Mouse (Mus musculus): ENCODE results near the gene Fam89a. TPM values are rescaled to one million over a fixed set of nuclear protein-coding genes. Genes with fewer than 3 reads are reported as not detected.

Fam89a gene
- polyA plus RNA-seq (2014; fragmentation: Nextera tagmentation; extraction: Ambion mirVana) = 2.4 and 3.1 TPM in 2 replicates

DNA sequence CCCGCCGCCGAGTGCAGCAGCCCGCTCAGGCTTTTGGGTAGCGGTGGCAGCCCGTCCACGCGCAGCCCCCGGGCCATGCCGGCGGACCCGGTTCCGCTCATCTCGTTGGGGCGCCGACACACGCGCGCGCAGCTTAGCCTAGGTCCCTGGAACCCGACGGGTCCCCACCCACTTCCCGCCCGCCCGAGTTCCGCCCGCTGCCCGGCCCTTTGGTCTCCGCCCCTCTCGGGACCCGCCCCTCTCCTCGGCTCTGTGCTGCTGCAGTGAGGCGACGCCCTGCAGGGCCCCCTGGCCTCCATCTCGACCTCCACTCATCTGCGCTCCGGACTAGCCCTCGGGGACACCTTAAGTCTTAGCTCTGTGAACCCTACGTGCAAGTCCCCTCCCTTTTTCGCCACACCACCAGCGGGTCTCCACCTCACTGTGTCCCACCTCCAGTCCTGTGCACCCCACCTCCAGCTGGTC is at the start of gene Fam89a:
Gene Fam89a, minus strand, starts transcription at position 124 of the 465 bp plus-strand sequence.
- Histone ChIP-seq H3K9me3 (replicated peaks; ENCODE audit: control insufficient read depth, low read length) (no peaks in the 10 kb centered on the region), H3K9ac (ENCODE audit: low read depth, low read length) (peak within 1 kb of the TSS; percentile 62), H3K27ac (ENCODE audit: low read depth, low read length) (no peak within 1 kb of the TSS), H3K4me3 (ENCODE audit: low read depth, low read length) (peak within 1 kb of the TSS; percentile 64), H3K36me3 (ENCODE audit: control insufficient read depth, insufficient read depth, low read length) (no peaks in the 10 kb centered on the region), H3K4me1 (ENCODE audit: control insufficient read depth, insufficient read depth, low read length) (peaks cover 20% of the 10 kb centered on the region), H3K4me2 (peak within 1 kb of the TSS; percentile 95), H3K27me3 (ENCODE audit: control insufficient read depth, insufficient read depth, low read length) (peaks cover 38% of the 10 kb centered on the region)
- peak; percentile 60; the same call in 1 of the 2 replicates for ATAC-seq (replicated peaks; ENCODE audit: insufficient number of reproducible peaks, low FRiP score, low TSS enrichment)
- under 1% methylated on average over 36 of the region's 41 CpGs for WGBS (ENCODE audit: insufficient replicate concordance)

DNA sequence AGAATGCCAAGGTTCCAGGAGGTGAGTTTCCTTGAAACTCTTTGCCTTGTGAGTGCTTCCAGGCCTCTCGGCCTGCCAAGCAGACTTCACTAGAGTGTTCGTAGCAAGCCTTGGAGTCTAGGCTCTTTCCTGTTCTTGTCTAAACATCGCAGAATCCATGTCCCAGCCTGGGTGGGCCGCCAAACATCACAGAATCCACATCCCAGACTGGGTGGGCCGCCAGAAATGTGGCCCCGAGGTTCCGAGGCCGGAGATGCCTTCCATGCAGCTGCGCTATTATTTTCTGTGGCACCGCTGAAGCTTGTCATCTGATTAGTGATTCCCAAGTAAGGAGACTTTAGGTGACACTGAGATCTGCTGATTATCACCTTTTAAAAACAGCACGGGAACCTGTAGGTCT is 48.9 kb upstream of the Fam89a start:
- Histone ChIP-seq H3K9ac (ENCODE audit: low read depth, low read length) (no peak overlapping the region), H3K4me1 (ENCODE audit: control insufficient read depth, insufficient read depth, low read length) (no peaks in the 10 kb centered on the region), H3K27ac (ENCODE audit: low read depth, low read length) (no peak overlapping the region), H3K4me2 (no peak overlapping the region), H3K4me3 (ENCODE audit: low read depth, low read length) (no peak overlapping the region), H3K9me3 (replicated peaks; ENCODE audit: control insufficient read depth, low read length) (no peaks in the 10 kb centered on the region), H3K36me3 (ENCODE audit: control insufficient read depth, insufficient read depth, low read length) (no peaks in the 10 kb centered on the region), H3K27me3 (ENCODE audit: control insufficient read depth, insufficient read depth, low read length) (peaks cover 19% of the 10 kb centered on the region)
- no peak for ATAC-seq (replicated peaks; ENCODE audit: insufficient number of reproducible peaks, low FRiP score, low TSS enrichment)
- WGBS (ENCODE audit: insufficient replicate concordance) = 23% methylated on average over 11 of the region's 11 CpGs

DNA sequence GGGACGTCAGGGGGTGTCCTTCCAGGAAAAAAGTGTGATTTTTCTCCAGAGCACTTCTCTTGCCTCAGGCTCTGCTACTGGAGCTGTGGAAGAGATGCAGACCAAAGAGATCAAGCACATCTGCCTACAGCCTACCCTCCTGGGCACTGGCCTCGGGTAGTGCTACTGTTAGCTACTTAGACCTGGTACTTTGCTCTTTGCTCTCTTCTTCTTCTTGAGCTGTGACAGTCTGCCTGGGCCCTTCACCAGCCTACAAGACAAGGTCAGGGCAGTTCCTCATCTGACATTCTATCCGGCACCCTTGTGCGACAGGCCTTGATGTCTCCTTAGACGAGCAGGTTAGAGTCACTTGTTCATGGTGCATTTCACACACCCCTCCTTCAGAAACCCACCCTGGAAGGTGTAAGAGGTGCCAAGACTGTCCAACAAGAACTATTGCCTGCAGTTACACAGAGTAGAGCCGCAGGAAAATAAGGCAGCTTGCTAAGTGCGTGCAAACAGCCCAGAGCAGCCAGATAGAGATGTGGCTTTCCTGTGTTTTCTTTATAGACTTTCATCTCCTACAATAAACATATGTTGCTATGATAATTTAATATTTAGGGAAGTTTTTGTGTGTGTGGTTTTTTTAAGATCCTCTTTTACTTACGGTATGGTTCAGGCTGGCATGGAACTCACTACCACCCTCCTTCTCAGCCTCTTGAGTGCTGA is 44.3 kb upstream of the Fam89a start:
- H3K4me1 ChIP-seq (ENCODE audit: control insufficient read depth, insufficient read depth, low read length) = peaks cover 17% of the 10 kb centered on the region
- 65% methylated on average over 8 of the region's 8 CpGs for WGBS (ENCODE audit: insufficient replicate concordance)
- no peak overlapping the region for H3K4me3 ChIP-seq (ENCODE audit: low read depth, low read length)
- H3K9ac ChIP-seq (ENCODE audit: low read depth, low read length) = no peak overlapping the region
- ATAC-seq (replicated peaks; ENCODE audit: insufficient number of reproducible peaks, low FRiP score, low TSS enrichment) = no peak
- H3K27me3 ChIP-seq (ENCODE audit: control insufficient read depth, insufficient read depth, low read length) = peaks cover 47% of the 10 kb centered on the region
- no peaks in the 10 kb centered on the region for H3K9me3 ChIP-seq (replicated peaks; ENCODE audit: control insufficient read depth, low read length)
- H3K27ac ChIP-seq (ENCODE audit: low read depth, low read length) = no peak overlapping the region
- H3K4me2 ChIP-seq = no peak overlapping the region
- no peaks in the 10 kb centered on the region for H3K36me3 ChIP-seq (ENCODE audit: control insufficient read depth, insufficient read depth, low read length)

DNA sequence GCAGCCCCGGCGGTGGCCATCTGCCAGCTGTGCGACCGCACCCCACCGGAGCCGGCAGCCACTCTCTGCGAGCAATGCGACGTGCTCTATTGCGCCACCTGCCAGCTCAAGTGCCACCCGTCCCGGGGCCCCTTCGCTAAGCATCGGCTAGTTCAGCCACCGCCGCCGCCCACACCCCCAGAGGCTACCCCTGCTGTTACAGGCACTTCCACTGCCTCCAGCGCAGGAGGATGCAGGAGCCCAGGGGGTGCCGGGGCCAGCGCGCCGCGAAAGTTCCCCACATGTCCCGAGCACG is 42.8 kb upstream of the Fam89a start:
- Histone ChIP-seq H3K9me3 (replicated peaks; ENCODE audit: control insufficient read depth, low read length) (no peaks in the 10 kb centered on the region), H3K4me3 (ENCODE audit: low read depth, low read length) (peak overlapping the region; percentile 66), H3K9ac (ENCODE audit: low read depth, low read length) (no peak overlapping the region), H3K36me3 (ENCODE audit: control insufficient read depth, insufficient read depth, low read length) (no peaks in the 10 kb centered on the region), H3K27ac (ENCODE audit: low read depth, low read length) (no peak overlapping the region), H3K4me1 (ENCODE audit: control insufficient read depth, insufficient read depth, low read length) (peaks cover 17% of the 10 kb centered on the region), H3K4me2 (peak overlapping the region; percentile 99), H3K27me3 (ENCODE audit: control insufficient read depth, insufficient read depth, low read length) (peaks cover 52% of the 10 kb centered on the region)
- WGBS (ENCODE audit: insufficient replicate concordance) = under 1% methylated on average over 25 of the region's 25 CpGs
- ATAC-seq (replicated peaks; ENCODE audit: insufficient number of reproducible peaks, low FRiP score, low TSS enrichment) = no peak

GRCm38 (mm10) chr8:124793661-124794485 is 42.2 kb upstream of the Fam89a start:
- ATAC-seq (replicated peaks; ENCODE audit: insufficient number of reproducible peaks, low FRiP score, low TSS enrichment) = peak; percentile 20; the same call in 1 of the 2 replicates
- Histone ChIP-seq H3K9ac (ENCODE audit: low read depth, low read length) (no peak overlapping the region), H3K4me2 (peak overlapping the region; percentile 99), H3K4me1 (ENCODE audit: control insufficient read depth, insufficient read depth, low read length) (peaks cover 17% of the 10 kb centered on the region), H3K27ac (ENCODE audit: low read depth, low read length) (no peak overlapping the region), H3K4me3 (ENCODE audit: low read depth, low read length) (peak overlapping the region; percentile 66), H3K27me3 (ENCODE audit: control insufficient read depth, insufficient read depth, low read length) (peaks cover 52% of the 10 kb centered on the region), H3K9me3 (replicated peaks; ENCODE audit: control insufficient read depth, low read length) (no peaks in the 10 kb centered on the region), H3K36me3 (ENCODE audit: control insufficient read depth, insufficient read depth, low read length) (no peaks in the 10 kb centered on the region)
- under 1% methylated on average over 72 of the region's 81 CpGs for WGBS (ENCODE audit: insufficient replicate concordance)

DNA sequence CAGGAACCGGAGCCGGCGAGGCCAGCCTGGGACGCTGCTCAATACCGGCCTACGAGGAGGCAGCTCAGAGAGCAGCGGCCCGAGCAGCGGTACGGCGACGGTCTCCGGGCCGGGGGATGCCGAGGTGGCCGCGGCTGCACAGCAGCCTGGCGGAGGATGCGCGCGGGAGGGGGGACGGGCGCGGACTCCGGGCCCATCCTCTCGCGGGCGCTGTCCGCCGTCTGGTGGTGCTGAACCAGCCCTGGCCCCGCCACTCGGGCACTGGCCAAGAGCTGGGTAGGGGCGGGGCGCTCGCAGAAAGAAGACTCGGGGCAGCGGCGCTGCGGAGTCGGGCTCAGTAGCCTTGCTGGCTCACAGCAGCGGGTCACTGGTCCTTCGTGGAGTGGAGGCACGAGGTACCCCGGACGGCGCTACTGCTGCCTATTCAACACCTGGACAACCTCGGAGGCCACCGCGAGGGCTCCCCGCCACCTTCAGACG is 41.6 kb upstream of the Fam89a start:
- no peak overlapping the region for H3K9ac ChIP-seq (ENCODE audit: low read depth, low read length)
- under 1% methylated on average over 38 of the region's 51 CpGs for WGBS (ENCODE audit: insufficient replicate concordance)
- H3K27me3 ChIP-seq (ENCODE audit: control insufficient read depth, insufficient read depth, low read length) = peaks cover 49% of the 10 kb centered on the region

DNA sequence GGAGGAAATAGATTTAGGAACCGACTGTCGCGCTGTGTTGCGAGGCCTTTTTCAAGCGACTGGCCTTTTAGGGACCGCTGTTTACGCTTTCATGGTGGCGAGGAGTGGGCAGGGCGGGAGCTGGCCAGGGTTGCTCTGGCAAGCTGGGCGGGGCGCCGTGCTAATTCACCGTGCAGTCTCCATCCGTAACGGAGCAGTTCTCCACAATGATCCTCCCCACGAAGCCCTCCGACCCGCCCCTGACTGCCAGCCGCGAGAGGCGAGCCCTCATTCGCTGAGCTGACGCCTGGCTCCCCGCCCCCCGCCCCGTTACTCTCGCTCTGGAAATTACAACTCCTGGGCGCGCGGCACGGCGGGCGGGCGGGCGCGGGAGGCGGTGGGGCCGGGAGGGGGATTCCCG is 41.1 kb upstream of the Fam89a start, which contains the start of gene Trim67:
Gene Trim67, plus strand, starts transcription at position 385 of the 400 bp plus-strand sequence.
- Histone ChIP-seq H3K36me3 (ENCODE audit: control insufficient read depth, insufficient read depth, low read length) (no peaks in the 10 kb centered on the region), H3K4me2 (peak within 1 kb of the TSS; percentile 99), H3K4me1 (ENCODE audit: control insufficient read depth, insufficient read depth, low read length) (peaks cover 17% of the 10 kb centered on the region), H3K27me3 (ENCODE audit: control insufficient read depth, insufficient read depth, low read length) (peaks cover 49% of the 10 kb centered on the region), H3K9ac (ENCODE audit: low read depth, low read length) (no peak within 1 kb of the TSS; the same call in 1 of the 2 replicates), H3K9me3 (replicated peaks; ENCODE audit: control insufficient read depth, low read length) (no peaks in the 10 kb centered on the region), H3K27ac (ENCODE audit: low read depth, low read length) (no peak within 1 kb of the TSS), H3K4me3 (ENCODE audit: low read depth, low read length) (peak within 1 kb of the TSS; percentile 66)
- ATAC-seq (replicated peaks; ENCODE audit: insufficient number of reproducible peaks, low FRiP score, low TSS enrichment) = peak; percentile 69
- under 1% methylated on average over 39 of the region's 39 CpGs for WGBS (ENCODE audit: insufficient replicate concordance)

More for the DNA sequence above, 41.6 kb upstream of the Fam89a start:
- peak overlapping the region; percentile 99 for H3K4me2 ChIP-seq
- H3K36me3 ChIP-seq (ENCODE audit: control insufficient read depth, insufficient read depth, low read length) = no peaks in the 10 kb centered on the region
- peak; percentile 79 for ATAC-seq (replicated peaks; ENCODE audit: insufficient number of reproducible peaks, low FRiP score, low TSS enrichment)
- H3K4me1 ChIP-seq (ENCODE audit: control insufficient read depth, insufficient read depth, low read length) = peaks cover 17% of the 10 kb centered on the region
- H3K27ac ChIP-seq (ENCODE audit: low read depth, low read length) = no peak overlapping the region
- no peaks in the 10 kb centered on the region for H3K9me3 ChIP-seq (replicated peaks; ENCODE audit: control insufficient read depth, low read length)
- peak overlapping the region; percentile 66 for H3K4me3 ChIP-seq (ENCODE audit: low read depth, low read length)

- no peak for ATAC-seq (replicated peaks; ENCODE audit: insufficient number of reproducible peaks, low FRiP score, low TSS enrichment)
- H3K4me1 ChIP-seq (ENCODE audit: control insufficient read depth, insufficient read depth, low read length) = peaks cover 17% of the 10 kb centered on the region
- no peak overlapping the region; the same call in 1 of the 2 replicates for H3K9ac ChIP-seq (ENCODE audit: low read depth, low read length)
- WGBS (ENCODE audit: insufficient replicate concordance) = under 1% methylated on average over 32 of the region's 32 CpGs
- H3K36me3 ChIP-seq (ENCODE audit: control insufficient read depth, insufficient read depth, low read length) = no peaks in the 10 kb centered on the region
- H3K9me3 ChIP-seq (replicated peaks; ENCODE audit: control insufficient read depth, low read length) = no peaks in the 10 kb centered on the region
- peak overlapping the region; percentile 99 for H3K4me2 ChIP-seq
- peaks cover 47% of the 10 kb centered on the region for H3K27me3 ChIP-seq (ENCODE audit: control insufficient read depth, insufficient read depth, low read length)
- no peak overlapping the region for H3K27ac ChIP-seq (ENCODE audit: low read depth, low read length)
- peak overlapping the region; percentile 66 for H3K4me3 ChIP-seq (ENCODE audit: low read depth, low read length)
Measured at GRCm38 (mm10) chr8:124792186-124792585, 40.6 kb upstream of the Fam89a start.

Data from heart, embryonic 11.5 days (tissue).